Mouse (Mus musculus) mesoderm, embryonic 11.5 days (tissue): ENCODE measurements around the gene Trrap.
A peak's percentile ranks its signal among the peaks of the same experiment; 100 is the strongest.
"Not testable (repeated sequence)": the region's sequence is repeated elsewhere in the genome, so short reads cannot be mapped to it uniquely, and the experiment has no call there.

Source experiments
- DNase-seq: peaks from one replicate; pipeline ENCODE4 v3.0.0-alpha.2; 2012; ENCODE audit warnings: low read depth, low spot score

Trrap gene

GRCm38 (mm10) chr5:144767106-144767798, at the start of gene Trrap:
Trrap (plus strand) TSS chr5:144767732.
- not testable (repeated sequence) for DNase-seq

- DNase-seq = no peak
Observed at GRCm38 (mm10) chr5:144719781-144720180, 47.8 kb upstream of the Trrap start.

- no peak for DNase-seq
Observed at GRCm38 (mm10) chr5:144720281-144720680, 47.3 kb upstream of the Trrap start.

- no peak for DNase-seq
Observed at GRCm38 (mm10) chr5:144724926-144725325, 42.6 kb upstream of the Trrap start.

- DNase-seq = no peak
Observed at GRCm38 (mm10) chr5:144725554-144725953, 42.0 kb upstream of the Trrap start.

- peak; percentile 73 for DNase-seq
Observed at GRCm38 (mm10) chr5:144727119-144727518, 40.4 kb upstream of the Trrap start.

GRCm38 (mm10) chr5:144728237-144728636, 39.3 kb upstream of the Trrap start:
- DNase-seq = no peak

- DNase-seq = no peak
Observed at GRCm38 (mm10) chr5:144729216-144729615, 38.3 kb upstream of the Trrap start.

GRCm38 (mm10) chr5:144733953-144734352, 33.6 kb upstream of the Trrap start:
- peak; percentile 79 for DNase-seq

GRCm38 (mm10) chr5:144734949-144735348, 32.6 kb upstream of the Trrap start:
- peak; percentile 72 for DNase-seq

GRCm38 (mm10) chr5:144737101-144737500, 30.4 kb upstream of the Trrap start:
- no peak for DNase-seq

- no peak for DNase-seq
Observed at GRCm38 (mm10) chr5:144752432-144752831, 15.1 kb upstream of the Trrap start.

GRCm38 (mm10) chr5:144753041-144753440, 14.5 kb upstream of the Trrap start:
- peak; percentile 55 for DNase-seq

- no peak for DNase-seq
Observed at GRCm38 (mm10) chr5:144755191-144755590, 12.3 kb upstream of the Trrap start.

- DNase-seq = no peak
Observed at GRCm38 (mm10) chr5:144757402-144757801, 10.1 kb upstream of the Trrap start.

- DNase-seq = no peak
Observed at GRCm38 (mm10) chr5:144758422-144758821, 9.1 kb upstream of the Trrap start.

GRCm38 (mm10) chr5:144761161-144761868, 6.2 kb upstream of the Trrap start, which contains the start of gene Tmem130:
Tmem130 (minus strand) TSS chr5:144761818.
- no peak for DNase-seq

- no peak for DNase-seq
Observed at GRCm38 (mm10) chr5:144766026-144766425, 1.5 kb upstream of the Trrap start.

- DNase-seq = no peak
Observed at GRCm38 (mm10) chr5:144766646-144767045, 886 bp upstream of the Trrap start.

GRCm38 (mm10) chr5:144767911-144768841, 644 bp downstream of the Trrap start:
- peak; percentile 92 for DNase-seq

- no peak for DNase-seq
Observed at GRCm38 (mm10) chr5:144769067-144769482, 1.5 kb downstream of the Trrap start.

- no peak for DNase-seq
Observed at GRCm38 (mm10) chr5:144773231-144773630, 5.7 kb downstream of the Trrap start.
